Mouse (Mus musculus): ENCODE results near the gene Olfr639. TPM values are rescaled to one million over a fixed set of nuclear protein-coding genes. Genes with fewer than 3 reads are reported as not detected.

Gene Olfr639
- total RNA-seq (2023): under 1 TPM; 0.09 to 0.10 TPM

GRCm38 (mm10) chr7:104017203-104017602, at the start of gene Olfr639:
Gene Olfr639, minus strand, starts transcription at chr7:104017303.

DNA sequence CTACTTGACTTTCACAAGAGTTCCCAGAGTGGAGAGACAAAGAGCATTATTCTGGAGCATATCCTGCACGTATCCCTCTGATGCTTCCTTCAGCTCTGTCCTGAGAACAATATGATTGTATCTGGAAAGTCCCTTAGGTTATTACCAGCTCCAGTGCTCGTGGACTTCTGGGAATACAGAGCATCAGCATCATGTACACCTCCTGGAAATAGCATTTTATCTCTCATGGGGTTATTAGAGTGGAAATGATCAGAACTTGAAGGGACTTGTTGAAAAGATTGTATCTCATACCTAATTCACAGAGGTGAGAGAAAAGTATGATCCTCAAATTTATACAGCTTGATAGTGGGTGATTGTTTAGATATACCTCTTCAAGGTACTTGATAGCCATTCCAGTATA, 44.2 kb upstream of the Olfr639 start, which contains the start of gene 4930516K23Rik:
Gene 4930516K23Rik (minus strand): TSS at position 101 of the 400 bp plus-strand sequence.

DNA sequence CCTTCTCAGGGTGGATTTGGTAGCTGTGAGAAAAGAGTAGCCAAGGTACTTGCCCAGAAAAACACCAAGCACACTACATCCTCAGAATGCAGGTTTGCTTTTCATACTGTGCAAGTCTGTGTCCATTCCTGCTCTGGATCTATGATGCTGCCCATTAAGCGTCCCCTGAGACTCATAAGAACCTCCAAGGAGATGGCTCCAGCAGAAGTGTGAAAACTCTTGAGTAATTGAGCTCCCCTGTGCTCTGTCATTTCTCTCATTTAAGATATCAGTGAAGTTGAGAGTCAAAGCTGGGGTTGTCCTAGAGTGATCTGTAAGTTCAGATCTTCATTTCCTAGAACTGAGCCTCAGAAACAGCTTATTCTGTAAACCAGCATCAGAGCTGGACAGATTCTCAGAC, 35.5 kb upstream of the Olfr639 start, which contains the start of gene Olfr642:
Gene Olfr642 (minus strand): TSS at position 101 of the 400 bp plus-strand sequence.

GRCm38 (mm10) chr7:104035145-104035544, 18.0 kb upstream of the Olfr639 start, which contains the start of gene Olfr641:
Gene Olfr641, plus strand, starts transcription at chr7:104035445.

DNA sequence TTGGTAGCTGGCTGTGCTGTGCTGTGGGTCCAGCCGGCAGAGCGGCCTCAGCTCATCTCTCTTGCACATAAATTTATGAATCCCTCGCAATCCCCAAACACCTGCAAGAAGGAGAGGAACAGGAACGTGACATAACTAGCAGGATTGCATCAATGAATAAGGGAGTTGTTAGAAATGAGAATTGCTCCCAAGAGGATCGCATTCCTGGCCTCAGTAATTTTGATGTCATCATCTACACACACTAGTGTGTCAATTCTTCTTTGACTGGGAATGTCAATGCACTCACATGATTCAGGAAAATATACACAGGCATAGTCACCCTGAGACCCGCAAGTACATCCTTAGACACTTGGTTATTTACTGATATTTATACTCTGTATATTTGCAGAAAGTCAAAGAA, 8.4 kb upstream of the Olfr639 start, which contains the start of gene Olfr640:
Gene Olfr640 (minus strand): TSS at position 101 of the 400 bp plus-strand sequence.

DNA sequence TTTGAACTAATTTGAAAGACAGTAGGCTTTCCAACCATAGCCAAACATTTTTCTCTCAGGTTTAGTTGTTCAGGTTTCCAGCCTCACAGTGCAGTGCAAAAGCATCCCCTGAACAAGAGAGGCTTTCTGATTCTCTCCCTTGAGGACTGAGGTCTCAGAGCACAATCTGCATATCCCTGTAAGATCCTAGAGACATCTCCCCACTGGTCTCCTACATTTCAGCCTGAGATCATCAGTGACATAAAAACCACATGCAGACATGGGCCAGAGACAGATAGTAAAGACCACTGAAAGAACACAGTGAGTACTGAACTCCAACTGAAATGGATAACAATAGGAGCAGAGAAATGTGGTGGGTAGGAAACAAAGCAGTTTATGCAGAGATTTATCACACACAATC, 18.7 kb downstream of the Olfr639 start, which contains the start of gene Olfr638:
Gene Olfr638 (plus strand): TSS at position 301 of the 400 bp plus-strand sequence.

DNA sequence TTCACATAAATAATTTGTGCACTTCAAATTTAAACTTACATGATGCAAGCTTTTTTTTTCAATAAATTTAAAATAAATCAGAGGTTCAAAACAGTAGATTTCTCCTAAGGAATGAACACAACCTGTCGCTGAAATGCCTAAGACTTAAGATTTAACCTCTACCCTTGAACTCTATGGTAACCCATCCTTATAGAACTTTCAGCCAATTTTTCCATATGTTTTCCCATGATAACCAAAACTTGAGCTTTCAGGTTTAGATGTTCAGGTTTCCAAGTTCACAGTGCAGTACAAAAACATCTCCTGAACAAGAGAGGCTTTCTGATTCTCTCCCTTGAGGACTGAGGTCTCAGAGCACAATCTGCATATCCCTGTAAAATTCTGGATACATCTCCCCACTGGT, 46.3 kb downstream of the Olfr639 start, which contains the start of gene Olfr635:
Gene Olfr635 (plus strand): TSS at position 301 of the 400 bp plus-strand sequence.

Other genes starting within 250 kb of the Olfr639 start
- gene Olfr69, start 245.7 kb downstream of the Olfr639 start, total RNA-seq (2023): not detected
- not detected for gene Olfr68, start 237.6 kb downstream of the Olfr639 start, total RNA-seq (2023)
- gene Olfr67, start 225.5 kb downstream of the Olfr639 start, total RNA-seq (2023): not detected
- gene Hbb-bt, start 203.3 kb downstream of the Olfr639 start, total RNA-seq (2023): 10 to 100 TPM in 1 of 2 experiments, 1 to 10 TPM in 1; 1.7 to 18.8 TPM
- gene Hbb-bs, start 189.2 kb downstream of the Olfr639 start, total RNA-seq (2023): 100 to 1,000 TPM in 1 of 2 experiments, 10 to 100 TPM in 1; 19.6 to 139 TPM
- gene Hbb-bh2, start 176.8 kb downstream of the Olfr639 start, total RNA-seq (2023): not detected
- not detected for gene Hbb-bh1, start 174.1 kb downstream of the Olfr639 start, total RNA-seq (2023)
- not detected for gene Hbb-y, start 164.1 kb downstream of the Olfr639 start, total RNA-seq (2023)
- gene Olfr66, start 131.1 kb downstream of the Olfr639 start, total RNA-seq (2023): not detected
- not detected for gene Olfr64, start 122.8 kb downstream of the Olfr639 start, total RNA-seq (2023)
- not detected for gene Olfr65, start 113.8 kb downstream of the Olfr639 start, total RNA-seq (2023)
- not detected for gene Olfr631, start 88.5 kb downstream of the Olfr639 start, total RNA-seq (2023)
- not detected for gene Olfr632, start 83.0 kb downstream of the Olfr639 start, total RNA-seq (2023)
- gene Olfr633, start 72.9 kb downstream of the Olfr639 start, total RNA-seq (2023): not detected
- not detected for gene Olfr635, start 46.2 kb downstream of the Olfr639 start, total RNA-seq (2023)
- not detected for gene Olfr638, start 18.6 kb downstream of the Olfr639 start, total RNA-seq (2023)
- not detected for gene Olfr640, start 8.3 kb upstream of the Olfr639 start, total RNA-seq (2023)
- gene Olfr641, start 18.1 kb upstream of the Olfr639 start, total RNA-seq (2023): not detected
- not detected for gene Olfr642, start 35.4 kb upstream of the Olfr639 start, total RNA-seq (2023)
- not detected for gene 4930516K23Rik, start 44.1 kb upstream of the Olfr639 start, total RNA-seq (2023)
- not detected for gene Olfr644, start 54.6 kb upstream of the Olfr639 start, total RNA-seq (2023)
- not detected for gene Olfr645, start 68.2 kb upstream of the Olfr639 start, total RNA-seq (2023)
- gene Olfr646, start 87.6 kb upstream of the Olfr639 start, total RNA-seq (2023): under 1 TPM in 1 of 2 experiments, not detected in 1; 0.15 TPM
- gene Ubqln5, start 112.5 kb upstream of the Olfr639 start, total RNA-seq (2023): not detected
- gene Olfr643, start 120.1 kb upstream of the Olfr639 start, total RNA-seq (2023): not detected
- gene Ubqln3, start 126.0 kb upstream of the Olfr639 start, total RNA-seq (2023): not detected
- not detected for gene Ubqlnl, start 133.3 kb upstream of the Olfr639 start, total RNA-seq (2023)
- not detected for gene Olfm5, start 147.5 kb upstream of the Olfr639 start, total RNA-seq (2023)
- gene Olfr648, start 166.1 kb upstream of the Olfr639 start, total RNA-seq (2023): not detected
- not detected for gene Olfr649, start 178.7 kb upstream of the Olfr639 start, total RNA-seq (2023)
- under 1 TPM; 0.24 to 0.39 TPM for gene Trim6, start 201.5 kb upstream of the Olfr639 start, total RNA-seq (2023)
- gene Trim34a, start 227.2 kb upstream of the Olfr639 start, total RNA-seq (2023): 10 to 100 TPM; 20.9 to 21.9 TPM